Mouse (Mus musculus) liver, adult 10 weeks (tissue): ENCODE measurements around the gene Lrrc72. TPM values are rescaled to one million over a fixed set of nuclear protein-coding genes. Genes with fewer than 3 reads are reported as not detected.

Experiments used
- polyA plus RNA-seq: library from polyadenylated mRNA; stranded (reverse); fragments of 350-450 nt; fragmentation: Illumina TruSeq; extraction: RNeasy Lipid Tissue Mini Kit (QIAGEN cat#74804); gene quantifications from one replicate; pipeline ENCODE4 v1.2.3, GENCODE M21; 2014; ENCODE audit warnings: low read depth, low replicate concordance

Lrrc72 gene
- polyA plus RNA-seq, result not detected

GRCm38 (mm10) chr12:36253298-36253697, at the start of gene Lrrc72:
Gene Lrrc72, minus strand, starts transcription at chr12:36253398.

Other genes with a start within 250 kb of the Lrrc72 start
- 1.7 TPM for gene Tspan13, start 210.9 kb downstream of the Lrrc72 start, polyA plus RNA-seq
- 9.6 TPM for gene Ankmy2, start 96.3 kb downstream of the Lrrc72 start, polyA plus RNA-seq
- gene Bzw2, start 95.3 kb downstream of the Lrrc72 start, polyA plus RNA-seq, result 7.5 TPM
- not detected for gene Sostdc1, start 60.7 kb upstream of the Lrrc72 start, polyA plus RNA-seq
- 5.2 TPM for gene Ispd, start 128.1 kb upstream of the Lrrc72 start, polyA plus RNA-seq
- not detected for gene D630036H23Rik, start 128.8 kb upstream of the Lrrc72 start, polyA plus RNA-seq